Mouse (Mus musculus) cerebellum, postnatal 25 days (tissue): ENCODE results near the gene Mrpl54.
A peak's percentile ranks its signal among the peaks of the same experiment; 100 is the strongest.
"Not testable (repeated sequence)": the region's sequence is repeated elsewhere in the genome, so short reads cannot be mapped to it uniquely, and the experiment has no call there.

ENCODE experiments used
- DNase-seq, 2 experiments: peaks; one replicate each; pipeline ENCODE4 v3.0.0; 2021; ENCODE audit warnings: mixed read lengths in 2 of 2

The Mrpl54 gene

DNA sequence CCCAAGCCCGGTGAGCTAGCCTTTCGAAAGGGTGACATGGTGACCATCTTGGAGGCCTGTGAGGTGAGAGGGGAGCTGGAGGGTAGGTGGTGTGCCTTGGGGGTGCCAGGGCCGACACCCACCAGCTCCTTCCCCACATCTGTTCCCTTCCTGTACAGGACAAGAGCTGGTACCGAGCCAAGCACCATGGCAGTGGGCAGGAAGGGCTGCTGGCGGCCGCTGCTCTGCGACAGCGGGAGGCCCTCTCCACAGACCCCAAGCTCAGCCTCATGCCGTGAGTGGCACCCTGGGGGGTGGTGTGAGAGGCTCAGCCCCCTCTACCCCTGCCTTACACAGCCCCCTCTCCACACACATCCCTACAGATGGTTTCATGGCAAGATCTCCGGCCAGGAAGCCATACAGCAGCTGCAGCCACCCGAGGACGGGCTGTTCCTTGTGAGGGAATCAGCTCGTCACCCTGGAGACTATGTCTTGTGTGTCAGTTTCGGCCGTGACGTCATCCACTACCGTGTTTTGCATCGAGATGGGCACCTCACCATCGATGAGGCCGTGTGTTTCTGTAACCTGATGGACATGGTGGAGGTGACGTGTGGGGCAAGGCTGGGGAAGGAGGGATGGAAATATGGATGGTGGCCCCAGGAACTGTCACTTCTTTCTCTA lies 7.4 kb downstream of the Mrpl54 start:
- peak in 1 of 2 experiments; percentile 46 for DNase-seq

DNA sequence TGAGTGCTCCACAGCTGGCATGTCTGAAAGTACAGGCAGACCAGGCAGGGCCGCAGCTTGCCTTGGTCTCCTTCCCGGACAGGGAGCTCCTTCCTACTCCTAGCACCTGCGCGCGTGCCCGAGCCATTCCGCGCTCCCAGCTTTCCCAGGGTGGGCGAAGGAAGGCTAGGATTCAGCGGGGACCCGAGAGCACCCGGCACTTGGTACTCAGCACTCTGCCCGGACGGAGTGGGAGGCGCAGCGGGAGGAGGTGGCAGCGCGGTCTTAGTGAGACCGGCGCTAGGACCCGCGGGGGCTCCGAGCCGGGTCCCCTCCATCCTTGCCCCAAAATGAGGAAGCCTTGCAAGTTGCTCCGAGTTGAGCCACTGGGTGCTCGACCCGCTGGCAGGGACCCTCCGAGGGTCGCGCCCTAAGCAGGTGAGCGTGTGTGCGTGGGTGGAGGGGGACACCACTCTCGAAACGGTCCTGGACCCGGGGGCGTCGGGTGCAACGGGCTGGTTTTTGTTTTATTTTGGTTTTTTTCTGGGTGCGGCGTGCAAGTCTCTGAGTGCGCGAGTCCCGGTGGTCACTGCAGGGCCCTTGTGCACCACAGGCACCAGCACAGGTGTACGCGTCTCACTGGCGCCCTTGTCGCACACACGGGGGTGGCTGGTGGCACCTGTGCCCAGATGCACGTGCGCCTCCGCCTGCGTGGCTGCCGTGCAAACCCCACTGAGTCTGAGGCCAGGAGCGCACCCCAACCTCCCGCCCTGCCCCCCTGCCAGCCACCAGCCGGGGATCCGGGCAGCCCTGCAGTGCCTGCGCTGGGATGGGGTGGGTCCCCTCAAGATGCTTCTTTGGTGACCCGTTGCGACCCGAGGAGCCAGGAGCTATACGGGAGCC lies 9.3 kb downstream of the Mrpl54 start:
- DNase-seq: peak; percentile 67 to 69

DNA sequence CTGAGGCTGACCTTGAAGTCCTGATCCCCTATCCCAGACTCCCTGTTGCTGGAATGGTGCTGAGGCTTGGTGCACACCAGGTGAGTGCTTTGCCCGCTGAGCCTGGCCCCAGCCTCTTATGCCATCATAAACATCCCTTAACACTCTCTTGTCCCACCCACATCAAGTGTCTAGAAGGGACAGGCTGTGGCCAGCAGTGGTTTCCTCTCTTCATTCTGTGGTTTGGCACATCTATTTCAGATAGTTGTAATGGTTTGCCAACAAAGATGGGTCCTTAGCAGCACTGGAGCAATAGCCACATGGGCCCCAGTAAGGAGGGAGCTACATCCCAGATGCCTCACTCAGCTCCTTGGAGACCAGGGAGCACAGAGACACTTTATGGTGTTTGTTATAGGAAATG lies 11.8 kb downstream of the Mrpl54 start:
- DNase-seq: no peak

DNA sequence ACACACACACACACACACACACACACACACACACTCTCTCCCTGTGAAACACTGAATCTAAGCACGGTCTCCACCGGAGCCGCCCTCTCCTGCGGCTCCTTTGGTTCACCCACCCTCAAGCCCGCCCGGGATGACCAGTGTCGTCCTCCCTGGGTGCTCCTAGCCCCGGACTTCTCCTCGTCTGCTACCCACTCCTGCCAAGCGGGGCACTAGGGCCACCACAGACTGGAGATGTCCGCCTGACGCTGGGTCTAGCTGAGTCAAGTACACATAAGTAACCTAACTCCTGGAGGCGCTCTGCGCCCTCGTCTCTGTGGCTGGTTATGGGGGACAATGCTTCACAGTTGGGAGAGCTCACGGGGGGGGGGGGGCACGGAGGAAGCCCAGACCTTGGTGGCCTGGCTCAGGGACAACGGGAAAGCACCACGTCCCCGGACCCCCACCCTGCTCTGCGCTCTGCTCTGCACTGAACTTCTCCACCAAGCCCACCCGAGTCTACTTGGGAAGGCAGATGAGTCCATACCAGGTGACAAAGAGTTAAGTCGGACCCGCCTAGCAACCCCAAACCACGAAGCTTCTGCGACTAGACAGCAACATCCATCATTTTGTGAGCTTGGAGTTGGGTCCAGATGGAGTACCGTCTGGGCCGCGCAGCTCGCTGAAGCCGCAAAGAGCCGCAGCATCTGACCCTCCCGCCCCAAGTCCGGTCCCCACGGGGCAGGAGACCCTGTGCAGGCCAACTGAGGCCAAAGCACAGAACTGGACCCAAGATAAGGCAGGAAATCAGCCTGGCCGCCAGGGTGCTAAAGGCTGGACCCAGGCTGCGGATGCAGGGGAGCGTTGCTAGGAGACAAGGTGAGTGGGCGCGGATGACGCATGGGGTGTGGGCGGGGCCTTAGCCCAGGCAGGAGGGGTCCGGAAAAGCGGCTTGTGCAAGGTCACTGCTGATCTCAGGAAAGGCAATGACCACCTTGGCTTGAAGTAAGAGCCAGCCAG lies 14.0 kb downstream of the Mrpl54 start, which contains the start of gene Matk:
Matk (plus strand) TSS at position 512 of the 996 bp plus-strand sequence.
- peak; percentile 75 to 83 for DNase-seq

DNA sequence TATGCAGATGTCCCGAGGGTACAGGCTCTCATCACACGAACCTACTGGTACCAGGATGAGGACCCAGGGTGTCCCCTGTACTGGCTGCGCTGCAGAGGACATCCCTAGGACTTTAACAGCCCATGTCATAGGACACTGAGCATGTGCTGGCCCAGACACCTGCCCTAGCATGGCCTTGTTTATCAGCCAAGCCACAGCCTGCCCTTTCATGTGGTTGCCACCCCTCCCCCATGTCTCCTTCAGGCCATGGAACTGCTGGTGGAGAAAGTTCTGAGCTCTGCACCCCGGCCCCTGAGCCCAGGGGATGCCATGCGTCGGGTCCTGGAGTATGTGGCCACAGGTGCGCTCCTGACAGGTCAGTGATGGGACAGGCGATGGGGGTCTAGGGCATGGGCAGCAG lies 17.3 kb downstream of the Mrpl54 start:
- DNase-seq: no peak

DNA sequence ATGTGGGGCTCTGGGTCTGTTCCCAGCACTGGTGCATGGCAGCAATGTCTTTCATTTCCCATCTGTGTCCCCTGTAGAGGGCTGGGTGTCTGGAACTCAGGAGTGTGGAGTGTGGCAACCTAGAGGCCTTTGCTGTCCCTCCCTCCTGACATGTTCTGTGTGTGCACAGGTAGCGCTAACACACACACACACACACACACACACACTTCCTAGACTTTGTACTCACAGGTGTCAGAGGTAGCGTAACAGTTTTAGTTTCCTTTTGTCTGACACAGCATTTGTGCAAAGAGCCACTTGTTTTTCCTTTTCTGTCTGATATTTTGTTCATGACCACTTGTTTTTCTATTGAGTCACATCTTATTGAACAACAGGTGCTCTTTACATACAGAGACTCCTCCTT lies 18.9 kb downstream of the Mrpl54 start:
- no peak for DNase-seq

DNA sequence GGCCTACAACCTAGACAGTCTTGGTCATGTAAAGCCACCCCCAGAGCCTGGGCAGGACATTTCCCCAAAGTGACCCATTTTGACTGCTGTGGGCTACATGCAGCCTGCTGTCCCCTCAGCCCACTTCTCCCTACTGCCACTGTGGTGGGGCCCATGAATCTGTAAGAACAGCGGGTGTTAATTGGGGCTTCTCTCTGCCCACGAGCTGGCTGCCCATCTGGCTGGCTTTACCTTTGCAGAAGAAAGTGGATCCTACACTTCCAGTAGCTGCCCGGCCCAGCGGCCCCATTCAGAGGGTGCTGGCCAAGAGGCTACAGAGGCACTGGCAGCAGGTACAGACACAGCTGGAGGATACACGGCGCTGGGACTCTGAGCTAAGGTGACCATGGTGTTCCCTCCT lies 21.6 kb downstream of the Mrpl54 start:
- no peak for DNase-seq

DNA sequence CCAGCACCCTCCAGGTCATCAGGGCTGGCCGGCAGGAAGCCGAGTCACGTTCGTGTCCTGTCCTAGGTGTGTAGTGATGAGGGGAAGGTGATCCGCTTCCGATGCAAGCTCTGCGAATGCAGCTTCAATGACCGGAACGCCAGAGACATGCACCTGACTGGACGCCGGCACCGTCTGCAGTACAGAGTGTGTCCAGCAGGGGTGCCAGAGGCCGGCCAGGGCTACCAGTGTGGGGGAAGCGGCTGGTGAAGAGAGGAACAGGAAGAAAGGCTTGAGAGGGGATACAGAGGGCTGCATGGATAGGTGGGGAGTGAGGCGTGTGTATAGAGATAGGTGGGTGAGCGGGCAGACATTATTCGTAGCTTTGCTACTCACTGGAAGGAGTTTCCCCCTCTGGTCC lies 22.1 kb downstream of the Mrpl54 start:
- peak; percentile 92 to 94 for DNase-seq

DNA sequence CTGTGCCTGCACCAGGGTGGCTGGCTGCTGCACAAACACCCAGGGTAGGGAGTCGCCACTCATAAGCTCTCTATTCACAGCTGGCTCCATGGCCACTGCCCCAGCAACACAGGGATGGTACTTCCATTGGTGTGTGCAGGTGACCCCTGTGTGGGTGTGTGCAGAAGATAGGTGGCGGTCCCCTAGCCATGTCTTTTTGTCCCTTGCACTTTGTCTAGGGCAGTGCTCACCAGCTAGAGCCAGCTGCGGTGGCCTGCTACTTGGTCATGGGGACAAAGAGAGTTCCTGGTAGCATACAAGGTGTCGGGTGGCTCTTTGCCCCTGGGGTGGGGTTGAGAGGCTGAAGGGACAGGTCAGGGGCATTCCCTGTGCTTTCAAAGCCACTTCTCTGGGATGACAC lies 22.6 kb downstream of the Mrpl54 start:
- no peak for DNase-seq

DNA sequence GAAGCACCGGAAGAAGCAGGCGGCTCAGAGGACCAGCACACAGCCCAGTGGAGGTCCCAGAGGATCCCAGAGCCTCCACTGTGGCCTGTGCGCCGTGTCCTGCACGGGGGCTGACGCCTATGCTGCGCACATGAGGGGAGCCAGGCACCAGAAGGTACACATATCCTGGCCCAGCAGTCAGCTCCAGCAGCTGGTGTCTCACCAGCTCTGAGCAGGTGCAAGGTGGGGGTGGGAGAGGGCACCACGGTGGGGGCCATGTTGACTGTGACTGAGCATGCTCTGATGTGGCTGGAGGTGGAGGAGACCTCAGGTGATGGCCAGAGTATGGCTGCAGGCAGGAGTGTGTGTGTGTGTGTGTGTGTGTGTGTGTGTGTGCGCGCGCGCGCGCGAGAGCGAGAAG lies 24.7 kb downstream of the Mrpl54 start:
- DNase-seq: no peak

DNA sequence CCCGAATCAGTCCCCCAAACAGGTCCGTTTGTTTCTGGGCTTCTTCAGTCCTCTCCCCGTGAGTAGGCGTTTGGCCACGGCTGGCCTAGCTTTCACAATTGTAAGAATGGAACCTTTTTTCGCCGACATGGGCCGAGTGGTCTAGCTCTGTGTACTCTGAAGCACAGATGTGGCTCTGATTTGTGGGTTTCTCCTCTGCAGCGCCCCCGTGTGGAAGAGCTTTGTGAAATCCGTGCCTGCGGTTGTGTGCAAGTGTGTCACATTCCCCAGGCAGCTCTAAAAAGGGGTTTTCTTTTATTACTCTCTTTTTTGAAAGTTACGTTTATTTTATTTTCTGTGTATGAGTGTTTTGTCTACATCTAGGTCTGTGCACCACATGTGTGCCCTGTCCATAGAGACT lies 25.9 kb downstream of the Mrpl54 start:
- DNase-seq: peak; percentile 68 to 81

DNA sequence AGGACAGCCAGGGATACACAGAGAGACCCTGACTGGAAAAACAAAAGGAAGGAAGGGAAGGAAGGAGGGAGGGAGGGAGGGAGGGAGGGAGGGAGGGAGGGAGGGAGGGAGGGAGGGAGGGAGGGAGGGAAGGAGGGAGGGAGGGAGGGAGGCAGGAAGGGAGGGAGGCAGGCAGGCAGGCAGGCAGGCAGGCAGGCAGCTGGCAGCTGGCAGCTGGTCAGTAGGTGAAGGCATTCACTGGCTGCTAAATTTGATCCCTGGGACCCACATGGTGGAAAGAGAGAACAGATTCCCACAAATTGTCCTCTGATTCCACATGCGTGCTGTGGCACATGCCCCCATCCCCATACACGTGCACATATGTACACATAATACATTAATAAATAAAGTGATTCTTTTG lies 28.1 kb downstream of the Mrpl54 start:
- no peak for DNase-seq

DNA sequence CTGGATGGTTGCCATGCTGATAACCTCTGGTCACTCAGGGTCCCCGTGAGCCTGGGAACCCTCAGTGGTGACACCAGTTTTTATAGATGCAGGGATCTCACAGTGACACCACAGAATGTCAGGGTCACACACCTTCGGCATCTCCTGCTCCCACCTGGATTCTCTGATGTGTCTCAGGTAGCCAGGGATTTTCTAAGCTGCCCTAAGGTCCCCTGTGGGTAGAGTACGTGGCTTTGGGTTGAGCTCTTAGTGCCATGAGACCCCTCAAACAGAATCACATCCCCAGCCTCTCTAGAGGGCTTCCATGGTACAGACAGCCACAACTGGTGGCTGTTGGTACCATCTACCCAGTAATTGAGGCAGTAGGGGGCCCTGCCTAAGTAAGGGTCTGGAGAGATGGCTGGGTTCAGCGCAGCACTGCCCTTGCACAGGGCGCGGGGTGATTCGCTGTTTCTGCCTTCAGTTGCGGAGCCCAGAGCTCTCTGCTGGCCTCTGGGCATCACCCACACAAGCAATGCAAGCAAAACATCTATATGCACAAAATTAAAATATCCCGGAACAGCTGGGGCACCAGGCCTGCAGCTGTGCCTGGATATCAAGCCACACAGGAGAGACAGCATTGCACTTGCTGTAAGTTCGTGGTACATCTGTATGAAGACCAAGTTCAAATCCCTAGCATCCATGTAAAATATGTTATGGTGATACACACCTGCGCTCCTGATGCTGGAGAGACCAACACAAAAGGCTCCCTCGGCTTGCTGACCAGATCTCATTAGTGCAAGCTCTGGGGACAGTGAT lies 30.1 kb downstream of the Mrpl54 start:
- no peak for DNase-seq

DNA sequence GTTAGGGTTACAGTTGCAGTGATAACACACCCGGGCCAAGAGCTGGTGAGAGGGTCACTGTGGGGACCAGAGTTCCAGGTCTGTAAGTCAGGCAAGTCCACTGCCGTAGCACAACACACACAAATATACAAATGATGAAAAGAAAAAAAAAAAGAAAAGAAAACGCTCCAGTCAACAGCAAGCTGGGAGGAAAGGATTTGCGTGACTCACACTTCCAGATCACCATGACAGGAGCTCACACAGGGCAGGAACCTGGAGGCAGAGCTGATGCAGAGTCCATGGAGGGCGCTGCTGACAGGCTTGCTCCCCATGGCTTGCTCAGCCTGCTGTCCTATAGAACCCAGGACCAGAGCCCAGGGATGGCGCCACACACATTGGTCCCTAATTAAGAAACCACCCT lies 32.5 kb downstream of the Mrpl54 start:
- DNase-seq: peak in 1 of 2 experiments; percentile 22

DNA sequence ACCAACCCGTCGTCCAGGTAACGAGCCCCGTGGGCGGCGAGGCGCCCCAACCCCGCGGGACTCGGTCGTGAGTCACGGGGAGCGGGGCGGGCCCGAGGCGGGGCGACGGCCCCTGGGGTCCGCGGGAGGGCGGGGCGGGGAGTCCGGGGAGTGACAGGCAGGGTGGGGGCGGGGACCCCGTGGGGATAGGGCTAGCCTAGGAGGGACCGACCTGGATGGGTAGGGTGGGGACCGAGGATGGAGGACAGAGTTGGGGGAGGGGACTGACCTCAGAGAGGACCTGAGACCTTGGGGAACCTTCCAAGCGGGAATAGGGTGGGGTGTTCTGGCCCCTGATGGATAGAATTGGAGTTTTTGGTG lies 33.5 kb downstream of the Mrpl54 start:
- no peak for DNase-seq

DNA sequence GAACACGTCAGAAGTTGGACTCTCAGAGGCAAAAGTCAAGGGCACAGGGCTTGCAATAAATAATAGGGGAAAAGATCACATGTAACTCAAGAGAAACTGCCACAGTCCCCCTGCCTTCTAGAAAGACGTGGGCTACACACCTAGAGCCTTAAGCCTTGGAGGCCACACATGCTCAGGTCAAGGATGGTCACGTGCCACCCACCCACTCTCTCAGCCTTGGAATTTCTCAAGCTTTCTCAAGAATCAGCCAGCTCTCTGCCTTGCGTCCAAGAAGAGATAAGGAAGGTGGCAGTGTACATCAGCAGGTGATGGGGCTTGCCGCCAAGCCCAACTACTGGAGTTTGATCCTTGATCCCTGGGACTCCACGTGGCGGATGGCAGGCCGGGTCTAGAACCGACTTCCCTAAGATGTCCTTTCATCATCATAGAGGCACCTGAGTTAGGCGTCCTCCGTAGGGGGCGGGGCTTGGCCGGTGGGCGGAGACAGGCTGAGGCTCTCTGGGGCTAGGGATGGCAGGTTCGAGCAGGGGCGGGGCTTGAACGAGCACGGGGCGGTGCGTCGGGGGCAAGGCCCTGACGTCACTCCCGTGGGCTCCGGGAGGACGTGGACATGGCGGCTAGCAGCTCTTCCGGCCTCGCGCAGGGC lies 34.0 kb downstream of the Mrpl54 start, which contains the start of gene Zfr2:
Zfr2 (plus strand) TSS at position 576 of the 646 bp plus-strand sequence.
- peak; percentile 96 to 99 for DNase-seq

DNA sequence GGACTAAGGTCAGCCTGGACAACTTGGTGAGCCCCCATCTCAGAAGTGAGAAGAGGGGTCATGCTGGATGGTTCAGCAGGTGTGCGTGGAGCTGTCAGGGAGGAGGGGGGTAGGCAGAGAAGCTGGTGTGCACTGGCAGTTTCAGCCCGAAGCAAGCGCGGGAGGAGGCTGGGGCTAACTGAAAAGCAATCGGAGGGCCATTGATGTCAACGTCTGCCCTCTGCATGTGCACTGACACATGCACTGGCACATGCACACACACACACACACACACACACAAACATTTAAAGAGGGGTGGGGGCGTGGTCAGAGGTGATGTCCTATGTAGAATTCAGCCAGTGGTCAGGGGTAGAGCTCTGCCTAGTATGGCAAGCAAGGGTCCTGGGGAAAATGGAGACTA lies 35.3 kb downstream of the Mrpl54 start:
- DNase-seq: peak in 1 of 2 experiments; percentile 38

DNA sequence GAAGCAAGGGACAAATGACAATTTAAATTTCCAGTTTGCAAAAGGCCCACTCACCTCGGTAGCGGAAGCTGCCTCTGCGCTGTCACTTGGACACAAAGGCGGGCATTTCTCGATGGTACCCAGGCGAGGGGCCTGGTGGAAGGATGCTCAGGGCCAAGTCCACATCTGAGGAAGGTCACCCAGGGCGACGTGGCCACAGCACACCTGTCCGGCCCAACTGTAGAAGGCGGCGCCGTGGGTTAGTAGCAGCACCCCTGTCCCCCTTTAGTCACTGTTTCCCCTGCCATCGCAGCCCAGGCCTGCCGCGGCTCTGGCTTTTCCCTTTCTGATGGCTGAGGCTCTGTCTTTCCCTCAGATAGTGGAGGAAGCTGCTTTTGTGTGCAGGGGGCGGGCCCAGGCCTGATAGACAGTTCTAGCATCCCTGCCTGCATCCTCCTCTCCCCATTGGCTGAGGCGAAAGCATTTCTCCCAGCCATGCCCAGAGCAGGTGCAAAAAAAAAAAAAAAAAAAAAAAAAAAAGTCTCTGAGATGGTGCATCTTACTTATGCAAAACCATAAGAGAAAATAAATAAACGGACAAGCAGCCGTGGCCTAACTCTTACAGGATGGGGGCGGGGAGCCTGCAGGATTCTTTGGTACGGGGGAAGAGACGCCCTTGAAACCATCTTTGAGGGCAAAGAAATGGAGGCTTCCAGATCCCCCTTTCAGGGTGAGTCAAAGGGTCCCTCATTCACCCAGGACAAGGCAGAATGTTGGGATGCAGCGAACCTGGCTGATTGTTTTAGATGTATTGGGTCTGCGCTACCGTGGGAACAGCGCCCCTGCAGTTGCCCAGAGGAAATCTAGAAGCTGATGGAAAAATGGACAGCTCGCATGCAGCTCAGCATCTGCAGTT lies 36.0 kb downstream of the Mrpl54 start, which contains the start of gene Atcay:
Atcay (minus strand) TSS at position 396 of the 895 bp plus-strand sequence.
- peak; percentile 87 to 91 for DNase-seq

DNA sequence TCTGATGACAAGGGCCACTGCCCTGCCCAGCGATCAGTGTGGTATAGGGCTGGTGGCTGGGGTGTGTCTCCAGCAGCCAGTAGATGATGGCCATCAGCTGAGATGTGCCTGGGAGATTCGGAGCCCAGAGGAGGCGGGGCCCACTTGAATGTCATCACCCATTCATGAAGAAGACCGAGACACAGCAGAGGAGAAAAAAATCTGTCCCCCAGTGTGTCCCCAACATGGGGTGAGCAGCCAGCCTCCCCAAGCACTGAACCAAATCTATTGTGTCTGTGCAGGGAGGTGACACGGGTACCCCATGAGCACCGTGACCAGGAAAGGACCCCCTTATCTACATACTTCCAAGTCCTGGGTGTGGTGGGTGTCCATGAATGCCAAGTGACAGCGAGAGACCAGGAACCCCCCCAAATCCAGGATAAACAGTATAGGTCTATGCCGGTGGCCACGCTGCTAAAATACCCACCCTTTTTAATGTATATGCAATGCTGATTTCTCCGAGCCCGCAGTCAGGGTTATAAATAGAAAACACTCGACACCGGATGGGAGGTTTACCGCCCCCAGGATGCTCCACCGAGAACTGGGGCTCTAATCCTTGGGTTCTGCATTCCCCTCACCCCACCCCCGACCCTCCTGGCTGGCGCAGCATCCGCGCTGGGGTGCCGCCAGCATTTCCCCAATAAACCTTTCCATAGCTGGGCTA lies 36.8 kb downstream of the Mrpl54 start:
- DNase-seq: peak; percentile 56 to 65

DNA sequence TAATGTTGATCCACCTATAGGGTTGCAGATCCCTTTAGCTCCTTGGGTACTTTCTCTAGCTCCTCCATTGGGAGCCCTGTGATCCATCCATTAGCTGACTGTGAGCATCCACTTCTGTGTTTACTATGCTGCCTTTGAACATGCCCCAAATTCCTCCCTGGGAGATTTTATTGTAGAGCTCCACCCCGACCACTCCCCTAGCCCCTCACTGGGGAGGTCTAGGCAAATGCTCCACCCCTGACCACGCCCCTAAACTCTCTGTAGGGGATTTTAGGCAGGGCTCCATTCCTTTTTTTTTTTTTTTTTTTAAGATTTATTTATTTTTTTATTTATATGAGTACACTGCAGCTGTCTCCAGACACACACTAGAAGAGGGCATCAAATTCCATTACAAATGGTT lies 43.0 kb downstream of the Mrpl54 start:
- not testable (repeated sequence) for DNase-seq
